Mouse (Mus musculus) left cerebral cortex, adult 9 months (tissue): ENCODE data around the gene Aifm2.

Experiments used
- DNase-seq, 2 experiments: peaks; one replicate each; pipeline ENCODE4 v3.0.0; 2022; ENCODE audit warnings: low spot score in 2 of 2

Aifm2 gene

DNA sequence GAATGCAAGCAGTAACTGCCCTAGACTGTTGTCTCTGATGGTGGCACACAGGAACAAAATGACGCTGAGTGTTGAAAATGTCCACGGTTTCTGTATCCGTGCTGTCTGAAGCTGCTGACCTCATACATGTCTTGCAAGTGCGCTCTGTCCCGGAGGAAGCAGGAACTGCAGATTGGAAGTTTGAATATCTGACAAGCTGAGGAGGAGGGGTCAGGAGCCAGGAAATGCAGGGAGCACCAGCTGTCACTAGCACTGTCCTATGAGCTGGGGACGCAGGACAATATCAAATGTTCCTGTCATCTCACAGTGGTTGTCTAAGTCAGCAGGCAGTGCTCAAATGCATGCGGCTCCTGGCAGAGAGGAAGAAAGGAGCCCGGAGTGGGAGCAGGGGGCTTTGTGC lies 49.6 kb downstream of the Aifm2 start:
- DNase-seq: no peak

GRCm38 (mm10) chr10:61765558-61765957 lies 50.5 kb downstream of the Aifm2 start:
- no peak for DNase-seq

- DNase-seq: no peak
Observed at GRCm38 (mm10) chr10:61766806-61767205, 51.7 kb downstream of the Aifm2 start.

GRCm38 (mm10) chr10:61781461-61782128 lies 66.5 kb downstream of the Aifm2 start:
- no peak for DNase-seq

- DNase-seq: peak; percentile 20 to 60
Observed at GRCm38 (mm10) chr10:61782799-61783611, 67.9 kb downstream of the Aifm2 start.

DNA sequence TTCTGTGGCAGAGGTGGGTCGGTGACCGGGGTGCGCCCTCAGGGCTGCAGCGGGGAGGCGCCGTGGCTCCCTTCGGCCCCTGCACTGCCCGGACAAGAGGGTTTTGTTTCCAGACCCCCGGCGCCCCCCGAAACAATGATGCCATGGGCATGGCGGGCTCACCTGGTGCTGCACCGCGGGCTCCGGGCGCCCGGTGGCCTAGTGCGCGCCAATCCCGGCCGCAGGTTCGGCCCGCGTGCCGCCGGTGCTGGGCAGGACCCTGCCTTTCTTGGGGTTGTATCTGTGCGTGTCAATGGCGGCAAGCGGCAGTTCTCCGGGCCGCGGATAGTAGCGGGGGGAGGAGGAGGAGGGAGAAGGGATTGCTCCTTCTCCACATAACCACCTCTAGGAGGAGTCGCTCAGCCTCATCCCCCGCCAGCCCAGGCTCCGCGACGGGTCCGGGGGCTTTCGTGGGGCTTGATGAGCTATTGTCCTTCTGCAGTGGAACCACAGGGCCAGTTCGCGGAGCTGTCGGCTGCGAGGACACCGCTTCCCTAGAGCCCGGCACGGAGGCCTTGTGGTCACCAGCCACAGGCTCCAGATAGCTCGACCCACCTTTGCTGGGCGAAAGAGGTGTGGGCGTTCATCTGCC lies 68.7 kb downstream of the Aifm2 start, which contains the start of gene H2afy2:
Gene H2afy2, minus strand, starts transcription at position 527 of the 631 bp plus-strand sequence.
- peak; percentile 37 to 75 for DNase-seq

- no peak for DNase-seq
Observed at GRCm38 (mm10) chr10:61784414-61784813, 69.4 kb downstream of the Aifm2 start.

- no peak for DNase-seq
Observed at GRCm38 (mm10) chr10:61787541-61788313, 72.7 kb downstream of the Aifm2 start.

DNA sequence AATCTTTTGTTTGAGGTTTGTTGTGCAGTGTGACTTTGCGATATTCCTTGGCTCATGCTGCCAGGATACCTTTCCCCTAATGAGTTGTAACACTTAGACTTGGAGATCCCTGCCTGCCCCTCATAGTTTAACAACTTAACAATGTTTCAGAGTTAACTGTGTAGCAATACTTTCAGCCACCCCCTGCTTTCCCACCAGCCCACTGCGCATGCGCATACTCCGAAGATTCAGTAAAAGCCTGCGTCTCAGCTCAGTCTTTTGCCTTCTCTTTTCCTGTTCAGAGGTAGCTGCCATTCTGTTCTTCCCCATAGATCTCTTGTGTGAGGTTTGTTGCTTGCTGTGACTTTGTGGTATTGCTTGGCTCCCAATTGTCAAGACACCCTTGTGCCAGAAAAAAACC lies 73.4 kb downstream of the Aifm2 start:
- DNase-seq: no peak
